Mouse (Mus musculus) cerebellum, adult (tissue): ENCODE measurements around the gene Itgb4.

Experiments used
- ATAC-seq: cut with Nextera tagmentation; 2 replicates; pipeline ENCODE4 v1.9.2; 2017; ENCODE audit warnings: mild to moderate bottlenecking, moderate library complexity, mixed read lengths; ENCODE audit not compliant: insufficient number of reproducible peaks, low FRiP score, low TSS enrichment

Gene Itgb4

DNA sequence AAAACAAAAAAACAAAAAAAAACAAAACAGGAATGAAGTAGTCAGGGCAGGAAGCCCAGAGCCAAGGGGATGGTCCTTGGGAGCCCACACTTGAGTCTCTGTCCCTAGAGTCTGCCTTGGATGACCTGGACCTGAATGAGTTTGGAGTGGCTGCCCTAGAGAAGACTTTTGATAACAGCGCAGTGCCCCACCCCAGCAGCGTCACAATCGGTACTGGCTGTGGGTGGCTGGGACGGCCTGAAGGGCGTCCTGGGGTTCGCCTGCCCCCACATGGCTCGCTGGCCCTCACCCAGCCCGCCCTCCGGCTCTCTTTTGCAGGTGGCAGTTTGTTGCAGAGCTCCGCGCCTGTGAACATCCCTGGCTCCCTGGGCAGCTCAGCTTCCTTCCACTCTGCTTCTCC lies 81.4 kb downstream of the Itgb4 start:
- no peak for ATAC-seq

DNA sequence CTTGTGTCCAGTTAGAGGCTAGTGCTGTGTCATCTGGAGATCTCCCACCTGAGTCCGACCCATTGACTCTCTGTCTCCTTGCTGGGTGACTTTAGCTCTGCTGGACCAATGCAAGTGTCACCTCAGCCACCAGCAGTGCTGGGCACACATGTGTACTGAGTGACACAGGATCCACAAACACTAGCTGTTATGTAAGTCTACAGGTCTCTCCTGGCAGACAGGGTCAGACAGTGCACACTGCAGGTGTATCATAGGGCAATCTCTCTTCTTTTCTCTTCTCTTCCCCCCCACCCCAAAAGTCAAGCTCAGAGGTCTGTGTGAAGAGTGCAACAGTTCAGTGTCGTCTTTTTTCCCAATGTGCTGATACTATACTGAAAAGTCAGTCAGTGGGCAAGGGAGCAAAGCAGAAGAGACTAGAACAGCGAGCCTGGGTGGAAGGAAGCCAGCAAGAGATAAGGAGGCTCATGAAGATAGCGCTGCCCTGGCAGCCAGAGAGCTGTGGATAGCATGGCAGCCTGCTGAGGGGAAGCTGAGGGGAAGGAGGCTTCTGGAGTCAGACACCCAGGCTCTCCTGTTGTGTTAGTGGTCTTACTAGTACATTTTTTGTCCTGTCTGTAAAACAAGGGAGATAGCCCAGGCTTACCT lies 82.8 kb downstream of the Itgb4 start:
- ATAC-seq, result no peak
